Mouse (Mus musculus): ENCODE results near the gene Crtc2. TPM values are rescaled to one million over a fixed set of nuclear protein-coding genes. Genes with fewer than 3 reads are reported as not detected.

Gene Crtc2
- polyA plus RNA-seq, 1 experiment, result 77.4 TPM

- peaks cover 14% of the 10 kb centered on the region for H3K4me1 ChIP-seq (ENCODE audit: control insufficient read depth, insufficient read depth, low read length)
- WGBS, result 41% methylated on average over 1 of the region's 1 CpGs
- no peak overlapping the region for H3K4me3 ChIP-seq (replicated peaks; ENCODE audit: extremely low read depth, low read depth, low read length)
- DNase-seq, result no peak
- TF ChIP-seq POLR2A (IDR thresholded peaks at IDR 0.05; ENCODE audit: borderline replicate concordance, extremely low read depth, low read depth, low read length) (no peak), CTCF (IDR thresholded peaks at IDR 0.05; ENCODE audit: insufficient read depth, low read length) (no peak)
Measured at GRCm38 (mm10) chr3:90215825-90216380, 38.1 kb upstream of the Crtc2 start.

- TF ChIP-seq CTCF (IDR thresholded peaks at IDR 0.05; ENCODE audit: insufficient read depth, low read length), result no peak
- TF ChIP-seq POLR2A (IDR thresholded peaks at IDR 0.05; ENCODE audit: borderline replicate concordance, extremely low read depth, low read depth, low read length), result no peak
- 7% methylated on average over 6 of the region's 6 CpGs for WGBS
- peak; percentile 41 for DNase-seq
- H3K4me3 ChIP-seq (replicated peaks; ENCODE audit: extremely low read depth, low read depth, low read length), result peak overlapping the region; percentile 82
- H3K4me1 ChIP-seq (ENCODE audit: control insufficient read depth, insufficient read depth, low read length), result peaks cover 9% of the 10 kb centered on the region
Measured at GRCm38 (mm10) chr3:90220088-90220487, 33.9 kb upstream of the Crtc2 start.

- Histone ChIP-seq H3K4me3 (replicated peaks; ENCODE audit: extremely low read depth, low read depth, low read length) (peak overlapping the region; percentile 82), H3K4me1 (ENCODE audit: control insufficient read depth, insufficient read depth, low read length) (peaks cover 9% of the 10 kb centered on the region)
- peak; percentile 83 for DNase-seq
- TF ChIP-seq CTCF (IDR thresholded peaks at IDR 0.05; ENCODE audit: insufficient read depth, low read length) (no peak), POLR2A (IDR thresholded peaks at IDR 0.05; ENCODE audit: borderline replicate concordance, extremely low read depth, low read depth, low read length) (peak; percentile 62; the same call in 1 of the 2 replicates)
- WGBS, result under 1% methylated on average over 19 of the region's 20 CpGs
Measured at GRCm38 (mm10) chr3:90220531-90220951, 33.4 kb upstream of the Crtc2 start.

- H3K4me3 ChIP-seq (replicated peaks; ENCODE audit: extremely low read depth, low read depth, low read length), result no peak overlapping the region
Measured at GRCm38 (mm10) chr3:90221123-90221522, 32.8 kb upstream of the Crtc2 start.

GRCm38 (mm10) chr3:90222455-90222854, 31.5 kb upstream of the Crtc2 start:
- DNase-seq, result no peak
- Histone ChIP-seq H3K4me1 (ENCODE audit: control insufficient read depth, insufficient read depth, low read length) (peaks cover 9% of the 10 kb centered on the region), H3K4me3 (replicated peaks; ENCODE audit: extremely low read depth, low read depth, low read length) (no peak overlapping the region)
- 73% methylated on average over 4 of the region's 4 CpGs for WGBS
- no peak for TF ChIP-seq POLR2A (IDR thresholded peaks at IDR 0.05; ENCODE audit: borderline replicate concordance, extremely low read depth, low read depth, low read length)
- no peak for TF ChIP-seq CTCF (IDR thresholded peaks at IDR 0.05; ENCODE audit: insufficient read depth, low read length)

More at GRCm38 (mm10) chr3:90221123-90221522, 32.8 kb upstream of the Crtc2 start:
- 17% methylated on average over 5 of the region's 5 CpGs for WGBS
- TF ChIP-seq POLR2A (IDR thresholded peaks at IDR 0.05; ENCODE audit: borderline replicate concordance, extremely low read depth, low read depth, low read length), result no peak
- TF ChIP-seq CTCF (IDR thresholded peaks at IDR 0.05; ENCODE audit: insufficient read depth, low read length), result no peak
- peaks cover 9% of the 10 kb centered on the region for H3K4me1 ChIP-seq (ENCODE audit: control insufficient read depth, insufficient read depth, low read length)
- no peak for DNase-seq

- 51% methylated on average over 3 of the region's 3 CpGs for WGBS
- Histone ChIP-seq H3K4me1 (ENCODE audit: control insufficient read depth, insufficient read depth, low read length) (peaks cover 9% of the 10 kb centered on the region), H3K4me3 (replicated peaks; ENCODE audit: extremely low read depth, low read depth, low read length) (no peak overlapping the region)
- no peak for TF ChIP-seq CTCF (IDR thresholded peaks at IDR 0.05; ENCODE audit: insufficient read depth, low read length)
- no peak for TF ChIP-seq POLR2A (IDR thresholded peaks at IDR 0.05; ENCODE audit: borderline replicate concordance, extremely low read depth, low read depth, low read length)
- DNase-seq, result no peak
Measured at GRCm38 (mm10) chr3:90222941-90223340, 31.0 kb upstream of the Crtc2 start.

GRCm38 (mm10) chr3:90224331-90224730, 29.6 kb upstream of the Crtc2 start:
- 82% methylated on average over 10 of the region's 10 CpGs for WGBS
- TF ChIP-seq CTCF (IDR thresholded peaks at IDR 0.05; ENCODE audit: insufficient read depth, low read length) (no peak), POLR2A (IDR thresholded peaks at IDR 0.05; ENCODE audit: borderline replicate concordance, extremely low read depth, low read depth, low read length) (no peak)

GRCm38 (mm10) chr3:90231075-90231474, 22.9 kb upstream of the Crtc2 start:
- DNase-seq, result no peak
- TF ChIP-seq CTCF (IDR thresholded peaks at IDR 0.05; ENCODE audit: insufficient read depth, low read length) (no peak), POLR2A (IDR thresholded peaks at IDR 0.05; ENCODE audit: borderline replicate concordance, extremely low read depth, low read depth, low read length) (no peak)
- H3K4me3 ChIP-seq (replicated peaks; ENCODE audit: extremely low read depth, low read depth, low read length), result peak overlapping the region; percentile 72
- WGBS, result 11% methylated on average over 8 of the region's 8 CpGs
- no peaks in the 10 kb centered on the region for H3K4me1 ChIP-seq (ENCODE audit: control insufficient read depth, insufficient read depth, low read length)

More at GRCm38 (mm10) chr3:90224331-90224730, 29.6 kb upstream of the Crtc2 start:
- no peak for DNase-seq
- H3K4me3 ChIP-seq (replicated peaks; ENCODE audit: extremely low read depth, low read depth, low read length), result no peak overlapping the region
- peaks cover 9% of the 10 kb centered on the region for H3K4me1 ChIP-seq (ENCODE audit: control insufficient read depth, insufficient read depth, low read length)

GRCm38 (mm10) chr3:90231507-90232333, 22.2 kb upstream of the Crtc2 start, which contains the start of gene Jtb:
TSS of gene Jtb (plus strand) at chr3:90231597.
- Histone ChIP-seq H3K4me3 (replicated peaks; ENCODE audit: extremely low read depth, low read depth, low read length) (peak within 1 kb of the TSS; percentile 72), H3K4me1 (ENCODE audit: control insufficient read depth, insufficient read depth, low read length) (no peaks in the 10 kb centered on the region)
- WGBS, result under 1% methylated on average over 61 of the region's 61 CpGs
- TF ChIP-seq CTCF (IDR thresholded peaks at IDR 0.05; ENCODE audit: insufficient read depth, low read length) (no peak), POLR2A (IDR thresholded peaks at IDR 0.05; ENCODE audit: borderline replicate concordance, extremely low read depth, low read depth, low read length) (peak; percentile 84; the same call in 1 of the 2 replicates)
- peak; percentile 89 for DNase-seq
